Mouse (Mus musculus) layer of hippocampus, adult 18-20 months (tissue): Measurements from ENCODE around the gene Vwa8. TPM values are rescaled to one million over a fixed set of nuclear protein-coding genes. Genes with fewer than 3 reads are reported as not detected.
A peak's percentile ranks its signal among the peaks of the same experiment; 100 is the strongest.

Experiments used
- DNase-seq, 2 experiments: peaks; one replicate each; pipeline ENCODE4 v3.0.0; 2022; ENCODE audit warnings: low spot score in 2 of 2
- total RNA-seq, 2 experiments: library from RNA; stranded (reverse); gene quantifications; 2 replicates each; pipeline ENCODE4 v1.2.3; 2021

The Vwa8 gene
- total RNA-seq, 2 experiments from 2014 or later = 29.1 to 31.7 TPM

DNA sequence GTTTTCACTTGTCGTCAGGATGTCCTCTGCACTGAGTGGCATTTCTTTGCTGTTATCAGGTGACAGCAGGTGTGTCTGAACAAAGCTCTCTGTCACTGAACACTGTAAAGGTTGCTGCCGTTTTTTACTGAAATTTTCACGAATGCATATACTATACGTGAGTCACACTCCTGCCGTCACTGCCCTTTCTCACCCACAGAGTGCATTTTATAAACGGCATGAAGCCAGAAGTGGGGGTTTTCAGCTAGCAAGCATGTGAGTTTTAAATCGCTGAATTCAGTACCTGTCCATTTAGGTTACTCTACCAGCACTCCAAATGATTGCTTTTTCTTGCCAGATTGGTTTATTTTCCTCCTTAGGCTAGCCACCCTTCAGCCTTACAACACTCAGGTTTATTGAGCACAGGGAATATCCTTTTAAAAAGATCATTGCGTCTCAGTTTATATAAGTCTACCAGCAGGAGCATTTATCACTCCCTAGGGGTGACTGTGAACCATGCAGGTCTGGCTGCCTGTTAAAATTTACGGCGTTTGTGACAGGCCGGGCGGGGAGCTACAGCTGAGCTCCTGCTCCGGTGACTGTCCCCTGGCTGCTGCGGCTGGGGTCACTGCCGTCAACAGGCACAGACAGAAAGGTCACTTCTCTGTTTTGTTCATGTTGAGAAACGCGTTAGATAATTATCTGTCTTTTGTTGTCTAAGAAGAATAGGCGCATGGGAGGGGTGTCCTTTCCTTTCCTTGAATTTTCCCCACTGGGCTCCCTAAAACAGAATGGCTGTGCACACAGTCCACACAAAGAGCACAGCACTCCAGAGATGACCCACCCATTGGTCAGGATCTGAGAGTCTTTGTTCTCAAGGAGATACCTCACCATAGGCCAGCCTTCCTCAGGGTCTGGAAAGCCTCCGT is 291.3 kb downstream of the Vwa8 start:
- no peak for DNase-seq

DNA sequence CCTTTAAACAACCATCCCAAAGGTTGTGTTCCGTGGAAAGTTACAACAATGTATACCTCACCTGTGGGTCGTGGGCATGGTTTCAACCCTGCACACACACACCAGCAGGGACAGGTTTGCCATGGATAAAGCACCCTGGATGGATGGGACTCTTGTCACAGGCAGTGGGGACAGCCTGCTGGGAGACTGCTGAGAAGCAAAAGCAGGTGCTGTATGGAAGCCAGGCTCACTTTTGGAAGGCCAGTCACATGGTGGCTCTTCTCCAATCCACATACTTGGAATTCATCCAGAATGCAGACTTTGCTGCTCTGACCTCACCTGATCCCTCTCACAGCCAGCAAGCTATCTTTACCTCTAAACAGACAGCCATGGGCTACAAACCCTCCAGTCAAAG is 292.0 kb downstream of the Vwa8 start:
- DNase-seq = no peak

DNA sequence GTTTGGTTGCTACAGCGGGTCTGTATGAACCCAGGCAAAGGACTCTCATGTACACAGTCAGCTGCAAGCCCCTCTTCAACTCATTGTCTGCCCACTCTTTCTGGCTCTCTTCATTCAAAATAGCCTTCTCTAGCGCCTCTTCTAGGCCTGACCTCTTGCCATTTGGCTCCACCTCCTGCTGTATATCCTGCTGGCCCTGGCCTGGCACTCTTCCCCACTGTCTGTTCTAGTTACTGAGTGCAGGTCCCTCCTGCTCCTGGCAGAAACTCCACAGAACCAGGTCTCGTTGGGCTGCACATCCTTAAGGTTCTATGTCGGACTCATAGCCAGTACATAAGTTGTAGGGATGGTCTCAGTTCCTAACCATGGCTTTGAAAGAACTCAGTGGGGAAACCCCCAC is 293.5 kb downstream of the Vwa8 start:
- no peak for DNase-seq

DNA sequence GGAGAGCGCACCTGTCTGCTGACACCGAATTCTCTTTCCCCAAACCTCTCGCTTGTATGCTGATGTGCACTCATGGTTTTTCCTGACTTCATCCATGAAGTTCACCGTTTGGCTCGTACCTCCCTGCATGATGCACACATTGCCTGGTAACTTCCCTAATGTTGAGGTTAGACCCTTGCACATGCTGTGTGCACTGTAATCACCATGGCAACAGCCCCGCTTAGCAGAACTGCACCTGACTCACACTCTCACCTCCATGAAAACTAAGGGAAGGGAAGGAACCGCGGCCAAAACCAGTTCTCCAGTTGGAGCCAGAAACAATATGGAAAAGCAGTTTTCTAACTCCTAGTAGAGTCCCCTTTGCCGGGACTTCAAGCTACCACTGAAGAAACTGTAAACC is 294.8 kb downstream of the Vwa8 start:
- no peak for DNase-seq

DNA sequence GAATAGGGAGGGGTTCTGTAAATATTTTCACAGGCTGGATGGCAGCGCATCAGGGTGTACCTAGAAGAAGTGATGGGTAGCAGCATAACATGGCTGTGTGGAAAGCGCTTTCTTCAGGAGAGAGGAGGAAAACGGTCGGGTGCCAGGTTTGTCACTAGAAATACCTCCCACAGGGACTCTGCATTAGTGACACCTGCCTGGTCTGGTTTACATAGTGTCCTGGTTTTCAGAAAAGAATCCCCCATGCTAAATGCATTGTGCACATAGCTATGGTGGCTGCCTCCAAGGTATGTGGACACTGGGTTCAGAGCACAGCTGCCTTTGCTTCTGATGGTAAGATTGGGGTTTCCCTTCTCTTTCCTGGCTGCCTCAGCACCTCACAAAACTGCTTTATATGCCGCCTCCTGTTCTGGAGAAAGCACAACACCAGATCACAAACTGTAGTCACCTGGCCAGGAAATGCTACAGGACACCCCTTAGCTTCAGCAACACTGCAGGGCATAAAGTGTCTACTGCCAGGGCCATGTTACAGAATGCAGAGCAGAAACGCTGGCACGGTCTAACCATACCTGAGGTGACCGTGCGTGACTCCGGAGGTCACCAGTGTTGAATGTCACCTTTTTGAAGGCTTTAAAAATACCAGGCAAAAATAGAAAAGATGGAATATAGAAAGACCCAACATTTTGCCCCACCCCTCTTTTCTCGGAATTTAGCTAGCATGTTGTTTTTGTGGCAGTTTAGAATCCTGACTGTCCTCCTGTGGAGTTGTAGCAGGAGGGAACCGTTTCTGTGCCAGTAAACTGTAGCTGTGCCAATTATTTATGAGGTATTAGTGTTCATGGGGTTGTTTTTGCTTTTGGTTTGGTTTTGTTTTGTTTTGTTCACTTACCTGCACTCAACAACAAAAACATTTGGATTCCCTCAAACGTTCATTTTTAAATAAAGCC is 295.7 kb downstream of the Vwa8 start:
- no peak for DNase-seq

DNA sequence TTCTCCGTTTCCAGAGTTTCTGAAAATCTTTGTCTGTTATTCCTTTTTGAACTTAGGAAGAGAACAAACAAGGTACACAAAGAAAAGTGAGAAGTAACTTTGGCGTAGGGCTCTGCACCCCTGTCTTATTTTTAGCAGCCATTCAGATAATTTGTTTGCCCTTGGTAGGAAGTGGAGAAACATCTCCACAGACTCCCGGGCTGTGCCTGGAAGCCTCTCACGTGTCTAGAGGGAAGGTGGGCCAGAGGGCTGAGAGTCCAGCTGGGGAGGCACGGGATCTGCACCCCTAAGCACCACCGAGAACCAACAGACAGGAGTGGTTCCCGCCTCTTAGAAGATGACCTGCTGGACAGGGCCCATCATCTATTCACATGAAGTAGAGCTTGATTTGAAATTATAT is 302.9 kb downstream of the Vwa8 start:
- DNase-seq = no peak

DNA sequence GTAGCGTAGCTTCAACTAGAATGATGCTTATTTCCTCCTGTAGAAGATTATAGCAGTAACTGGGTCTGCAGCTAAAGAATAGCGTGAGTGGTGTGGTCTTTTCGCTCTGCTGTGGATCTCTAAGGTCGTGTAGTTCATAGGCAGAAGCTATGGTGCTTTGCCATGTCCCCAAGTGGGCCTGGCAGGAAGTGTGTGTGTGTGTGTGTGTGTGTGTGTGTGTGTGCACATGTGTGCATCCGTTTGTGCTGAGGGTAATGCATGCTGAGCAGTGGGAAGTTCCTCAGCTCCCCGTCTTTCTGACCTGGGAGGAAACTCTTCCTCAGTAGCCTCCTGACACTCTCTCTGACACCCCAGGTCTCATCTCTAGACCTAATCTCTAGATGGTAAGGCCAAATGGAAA is 305.0 kb downstream of the Vwa8 start:
- DNase-seq = no peak

DNA sequence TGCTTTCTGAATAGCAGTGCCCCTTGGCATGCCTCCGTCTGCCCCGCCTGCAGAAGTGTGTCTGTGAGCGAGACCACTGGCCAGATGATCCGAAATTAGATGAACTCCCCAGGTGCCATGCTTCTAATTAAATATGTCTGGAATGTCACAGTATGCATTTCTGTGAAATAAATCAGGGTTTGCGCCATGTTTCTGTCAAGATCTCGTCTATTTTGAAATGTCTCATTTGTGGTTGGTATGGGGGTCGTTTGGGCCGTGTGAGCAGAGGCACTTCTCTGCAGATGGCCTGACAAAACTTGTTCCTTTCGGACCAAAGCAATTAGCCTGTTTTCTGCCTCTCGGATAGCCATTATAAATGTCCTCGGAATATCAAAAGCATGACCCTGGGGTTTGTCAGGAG is 306.1 kb downstream of the Vwa8 start:
- DNase-seq = no peak

DNA sequence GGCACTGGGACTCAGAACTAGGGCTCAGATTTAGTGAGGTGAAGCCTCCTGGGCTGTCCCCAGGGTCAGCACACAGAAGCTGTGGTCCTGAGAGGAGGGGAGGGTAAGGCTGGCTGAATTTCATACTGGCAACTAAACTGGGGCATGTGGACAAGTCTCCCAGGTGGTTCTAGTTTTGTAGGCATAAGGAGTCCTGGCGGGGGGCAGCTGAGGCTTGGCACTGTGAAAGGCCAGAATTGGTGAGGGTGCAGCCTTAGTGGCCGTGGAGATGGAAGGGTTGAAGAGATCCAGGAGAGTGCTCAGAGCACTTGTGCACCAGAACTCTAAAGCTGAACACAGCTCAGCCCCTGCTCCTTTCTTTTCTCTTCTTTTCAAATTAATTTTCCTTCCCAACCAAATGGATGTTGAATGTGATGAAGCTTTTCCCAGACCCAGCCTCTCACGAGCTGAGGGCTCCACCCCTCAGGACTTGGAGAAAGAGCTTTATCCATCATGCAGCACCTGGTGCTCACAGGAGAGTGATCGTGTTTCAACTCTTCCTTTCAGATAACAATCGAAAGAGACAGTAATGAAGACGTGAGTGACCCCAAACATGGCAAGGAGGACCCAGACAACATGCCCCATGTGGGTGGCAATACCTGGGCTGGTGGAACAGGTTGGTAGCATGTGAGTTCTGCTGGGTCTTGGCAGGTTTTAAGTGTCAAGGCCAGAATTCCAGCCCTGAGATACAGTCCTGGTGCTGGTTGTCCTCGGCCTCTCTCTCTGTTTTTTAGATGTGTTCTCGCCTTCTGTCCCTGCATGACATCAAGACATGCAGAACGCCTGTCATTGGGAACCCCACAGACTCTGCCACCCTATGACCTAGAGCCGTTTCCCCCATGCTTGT is 307.9 kb downstream of the Vwa8 start:
- DNase-seq = no peak

DNA sequence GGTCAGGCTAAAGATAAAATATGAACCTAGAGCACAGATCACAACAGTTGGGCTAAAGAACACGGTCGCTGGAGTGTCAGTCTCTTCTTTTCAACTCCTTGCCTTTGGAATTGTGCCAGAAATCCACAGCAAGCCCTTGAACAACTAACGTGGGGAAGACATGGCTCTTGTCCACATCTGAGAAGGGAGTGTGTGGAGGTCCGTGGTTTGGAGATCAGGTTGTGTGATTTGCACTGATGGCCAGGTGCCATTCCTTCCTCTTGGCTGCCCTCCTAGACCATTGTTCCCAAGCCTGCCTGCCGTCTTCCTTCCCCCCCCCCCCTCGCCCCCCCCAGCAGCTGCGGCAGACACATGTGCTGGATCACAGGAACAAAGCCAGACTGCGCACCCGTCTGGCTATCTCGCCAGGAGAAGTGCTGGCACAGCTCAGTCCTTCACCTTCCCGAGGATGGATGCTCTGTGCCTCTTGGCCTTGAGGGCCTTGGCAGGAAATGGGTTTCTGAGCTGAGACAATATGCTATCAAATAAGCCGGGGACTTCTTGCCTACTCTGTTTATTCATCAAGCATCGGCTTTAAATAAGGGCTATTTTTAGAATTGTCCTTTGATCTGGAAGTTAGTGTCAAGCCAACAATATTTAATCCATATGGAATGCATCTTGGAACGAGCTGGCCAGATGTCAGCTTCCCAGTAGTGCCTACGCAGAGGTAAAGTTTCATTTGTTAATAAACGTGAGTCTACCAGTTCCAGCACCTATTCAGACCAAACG is 308.8 kb downstream of the Vwa8 start:
- no peak for DNase-seq

DNA sequence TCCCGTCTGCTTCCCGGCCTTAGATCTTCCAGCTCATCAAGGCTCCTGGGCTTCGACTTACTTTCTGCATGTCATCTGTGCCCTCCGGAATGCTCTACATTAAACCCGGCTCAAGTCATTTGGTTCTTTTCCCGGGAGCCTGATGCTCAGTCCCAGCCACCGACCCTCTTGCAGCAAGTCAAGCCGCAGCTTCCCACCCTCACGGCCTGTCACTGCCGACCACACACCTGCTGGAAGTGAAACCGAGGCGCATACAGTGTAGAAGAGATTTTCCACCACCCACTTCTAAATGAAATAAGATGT is 309.3 kb downstream of the Vwa8 start:
- no peak for DNase-seq

DNA sequence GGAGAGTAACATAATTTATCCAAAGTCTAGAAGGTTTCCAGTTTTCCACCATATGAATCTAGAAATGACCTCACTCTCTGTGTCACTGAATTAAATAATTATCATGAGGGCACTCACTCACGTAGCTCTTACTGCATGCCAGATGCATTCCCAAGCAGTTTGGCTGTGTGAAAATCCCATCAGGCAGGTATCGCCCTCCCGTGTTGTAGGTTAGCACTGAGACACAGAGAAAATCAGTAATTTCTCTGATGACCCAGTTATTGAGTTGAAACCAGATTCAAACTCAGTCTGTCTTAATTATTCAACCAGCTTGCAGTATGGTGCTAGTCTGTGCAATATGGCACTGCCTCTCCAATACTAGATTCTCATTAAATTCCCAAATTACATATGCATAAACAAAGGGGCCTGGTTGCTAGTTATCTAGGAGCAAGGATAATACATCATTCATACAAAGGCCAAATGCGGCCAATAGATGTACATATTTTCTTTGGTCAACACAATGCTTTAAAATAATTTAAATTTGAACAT is 309.9 kb downstream of the Vwa8 start:
- DNase-seq = peak in 1 of 2 experiments; percentile 28

DNA sequence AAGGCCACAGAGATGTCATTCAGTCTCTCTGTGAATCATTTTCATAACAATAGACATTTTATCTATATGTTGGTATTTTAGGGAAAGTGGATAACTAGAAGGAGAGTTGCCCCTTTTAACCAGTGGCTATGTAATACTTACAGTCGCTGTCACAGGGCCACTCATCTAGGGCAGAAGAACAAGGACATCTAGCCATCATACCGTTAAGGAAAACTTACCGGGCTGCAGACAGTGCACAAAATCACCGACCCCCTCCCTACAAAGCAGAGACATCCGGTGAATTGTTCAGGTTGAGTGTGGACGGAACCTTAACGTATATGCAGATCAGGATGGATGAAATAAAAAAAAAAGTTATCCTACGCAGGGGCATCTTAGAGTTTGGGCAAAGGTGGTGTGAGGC is 310.6 kb downstream of the Vwa8 start:
- no peak for DNase-seq

DNA sequence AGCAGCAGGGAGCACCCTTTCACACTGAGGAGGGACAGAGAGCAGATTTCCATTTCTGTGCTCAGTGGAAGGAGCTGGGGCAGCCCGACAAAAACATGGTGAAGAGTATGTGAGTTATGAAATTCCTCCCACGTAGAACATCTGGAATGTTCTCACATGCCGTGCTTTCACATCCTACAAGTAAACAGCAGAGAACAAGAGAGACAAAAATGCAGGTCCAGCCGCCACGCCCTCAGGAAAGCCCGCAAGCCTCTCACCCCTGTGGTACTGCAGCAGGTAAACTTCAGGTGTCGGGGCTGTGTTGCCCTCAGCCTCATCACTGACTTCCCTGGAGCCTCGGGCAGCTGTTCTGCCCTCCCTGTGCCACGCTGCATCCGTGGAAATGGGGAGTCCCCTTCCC is 311.6 kb downstream of the Vwa8 start:
- DNase-seq = no peak

DNA sequence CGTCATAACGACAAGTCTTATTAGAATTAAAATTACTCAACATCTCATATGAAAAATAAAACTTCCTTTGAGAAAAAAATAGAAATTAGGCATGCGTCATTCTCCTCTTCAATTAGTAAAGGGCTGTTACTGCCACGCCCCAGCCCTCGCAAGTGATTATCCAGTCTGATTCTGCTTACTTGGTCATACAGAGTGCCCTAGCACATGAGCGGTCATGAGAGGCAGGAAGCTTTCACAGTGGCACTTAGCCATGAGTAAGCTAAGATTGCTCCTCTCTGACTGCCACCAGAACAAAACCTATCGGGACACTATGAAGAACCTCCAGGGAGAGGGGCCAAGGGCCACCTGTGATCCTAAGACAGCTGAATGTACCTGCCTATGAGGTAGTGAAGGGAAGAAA is 312.1 kb downstream of the Vwa8 start:
- no peak for DNase-seq

DNA sequence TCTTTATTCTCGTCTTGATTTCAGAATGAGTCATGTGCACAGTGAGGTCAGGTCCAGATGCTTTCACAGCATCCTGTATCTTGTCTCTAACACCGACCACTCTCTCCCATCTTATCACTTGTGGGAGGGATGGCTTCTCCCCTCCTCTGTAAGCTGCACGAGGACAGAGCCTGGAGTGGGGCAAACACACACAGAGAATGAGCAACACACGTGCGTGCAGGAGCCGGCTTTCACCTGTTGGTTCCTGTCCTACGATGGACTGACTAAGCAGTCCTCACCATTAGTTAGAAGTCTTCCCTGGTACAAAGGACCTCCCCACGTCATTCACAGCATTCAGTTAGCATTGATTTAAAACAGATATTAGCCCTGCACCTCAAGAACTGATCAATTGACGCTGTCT is 312.9 kb downstream of the Vwa8 start:
- no peak for DNase-seq

DNA sequence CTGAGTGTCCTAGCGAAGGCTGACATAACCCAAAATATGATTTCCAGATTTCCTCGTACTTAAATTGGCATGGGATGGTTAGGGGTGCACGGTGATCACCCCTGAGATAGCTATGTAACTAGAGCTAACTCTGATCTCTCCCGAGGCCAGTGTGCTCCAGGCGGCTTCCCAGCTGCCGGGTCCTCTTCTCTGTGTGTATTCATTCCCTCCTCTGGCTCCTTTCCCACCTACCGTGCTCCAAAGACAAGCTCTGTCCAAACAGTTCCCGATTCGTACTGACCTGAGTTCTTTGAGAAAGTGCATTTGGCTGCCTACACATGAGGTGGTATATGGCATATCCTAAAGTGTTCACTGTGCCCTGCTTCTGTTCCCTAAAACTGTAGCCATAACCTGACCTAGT is 313.8 kb downstream of the Vwa8 start:
- DNase-seq = no peak

DNA sequence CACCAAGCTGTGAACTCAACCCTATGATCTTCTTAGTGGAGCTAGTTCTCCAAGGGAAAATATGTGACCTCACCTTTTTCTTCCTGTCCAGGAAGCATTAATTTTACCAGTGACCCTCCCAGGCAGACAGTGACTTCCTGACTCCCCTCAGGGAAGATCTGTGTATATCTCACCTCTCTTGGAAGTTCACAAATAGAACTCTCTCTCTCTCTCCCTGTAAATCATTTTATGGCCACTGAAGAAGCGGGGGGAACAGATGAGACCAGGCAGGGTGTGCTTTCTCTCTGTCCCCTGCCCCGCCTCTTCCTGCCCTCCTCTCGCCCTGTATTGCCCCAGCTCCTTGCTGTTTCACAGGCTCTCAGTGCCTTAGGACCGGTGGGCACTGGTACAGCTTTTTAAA is 315.5 kb downstream of the Vwa8 start:
- no peak for DNase-seq

DNA sequence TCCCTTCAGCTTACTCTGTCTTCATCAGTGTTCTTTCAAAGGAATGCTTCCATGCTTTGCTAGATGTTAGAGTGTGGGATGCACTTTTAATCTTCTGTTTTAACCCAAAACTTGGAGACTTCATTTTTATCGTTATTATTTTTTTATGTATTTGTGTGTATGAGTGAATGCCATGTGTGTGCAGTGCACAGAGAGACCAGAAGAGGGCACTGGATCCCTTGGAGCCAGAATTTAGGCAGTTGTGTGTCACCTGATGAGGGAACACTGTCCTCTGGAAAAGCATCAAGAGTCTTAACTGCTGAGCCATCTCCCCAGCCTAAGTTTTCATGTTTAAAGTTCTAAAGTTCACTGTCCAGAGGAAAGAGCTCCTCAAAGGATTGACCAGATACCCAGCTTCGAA is 316.1 kb downstream of the Vwa8 start:
- DNase-seq = no peak

DNA sequence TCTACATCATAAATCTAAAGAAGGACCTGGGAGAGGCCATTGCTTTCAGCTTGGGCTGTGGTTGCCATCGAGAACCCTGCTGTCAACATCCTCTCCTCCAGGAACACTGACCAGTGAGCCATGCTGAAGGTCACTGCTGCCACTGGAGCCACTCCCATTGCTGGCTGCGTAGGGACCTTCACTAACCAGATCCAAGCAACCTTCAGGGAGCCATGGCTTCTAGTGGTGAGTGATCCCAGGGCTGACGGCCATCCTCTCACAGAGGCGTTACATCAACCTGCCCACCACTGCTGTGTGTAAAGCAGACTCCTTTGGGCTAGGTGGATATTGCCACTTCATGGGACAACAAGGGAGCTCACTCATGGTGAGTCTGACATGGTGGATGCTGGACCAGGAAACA is 325.7 kb downstream of the Vwa8 start:
- DNase-seq = no peak
